Comparison of ENCODE assay signal across 16 mouse cellular contexts in the genomic region with DNA sequence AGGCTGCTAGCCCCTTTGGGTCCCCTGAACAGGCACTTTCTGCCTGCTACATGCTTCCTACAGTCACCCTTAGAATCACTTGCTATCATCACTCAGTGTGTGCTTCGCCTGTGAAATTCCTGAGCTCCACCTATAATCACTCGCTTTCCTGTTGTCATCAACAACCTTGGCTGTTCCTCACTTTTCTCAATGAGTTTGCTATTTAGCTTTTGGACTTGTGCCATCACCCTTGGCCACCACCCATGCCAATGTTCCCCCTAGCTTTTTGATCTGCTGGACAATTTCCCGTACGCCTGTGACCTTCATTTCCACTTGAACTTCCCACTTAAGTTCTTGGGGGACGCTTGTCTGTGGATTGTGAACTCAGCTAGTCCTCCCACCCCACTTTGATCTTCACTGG.
DNase-seq lines count a peak whose midpoint lies in the region; ATAC-seq lines count a peak whose summit lies in the region.
"Had no signal": no experiment of that assay in that cellular context is flagged by ENCODE, and none has a peak within 500 bp of the region (broad histone marks: within the 10 kb centered on the region; RNA-seq: fewer than 3 reads in every experiment).

No protein-coding gene starts in this region.

- H3K36me3 ChIP-seq in heart, embryonic 11.5 days (ENCODE audit: control insufficient read depth, insufficient read depth, low read length) = peaks cover 3% of the 10 kb centered on the region; the same call in 1 of the 2 replicates
- peaks cover 25% of the 10 kb centered on the region for H3K36me3 ChIP-seq in heart, embryonic 13.5 days
- H3K36me3 ChIP-seq: forebrain, embryonic 15.5 days; lung, embryonic 15.5 days had no signal

- ATAC-seq in heart, embryonic 11.5 days (replicated peaks; ENCODE audit: insufficient number of reproducible peaks, low FRiP score, low TSS enrichment) = no peak
- no peak for ATAC-seq in heart, embryonic 13.5 days (ENCODE audit: extremely low read depth, insufficient number of reproducible peaks, low FRiP score, low TSS enrichment)
- ATAC-seq in granulocyte monocyte progenitor cell, adult 5-6 weeks (replicated peaks; ENCODE audit: poor library complexity, severe bottlenecking) = no peak
- ATAC-seq: forebrain, embryonic 15.5 days; Patski had no signal

- no peak overlapping the region for H3K27ac ChIP-seq in heart, embryonic 11.5 days (ENCODE audit: low read depth, low read length)
- H3K27ac ChIP-seq in heart, embryonic 13.5 days (replicated peaks) = peak overlapping the region; percentile 79
- H3K27ac ChIP-seq: forebrain, embryonic 15.5 days; lung, embryonic 15.5 days had no signal

- DNase-seq in heart, adult 18-20 months = peak; percentile 74 to 77
- peak; percentile 53 for DNase-seq in lung, postnatal 10 days
- no peak for DNase-seq in lung, postnatal 25 days (ENCODE audit: low spot score)
- DNase-seq in heart, postnatal 25 days (ENCODE audit: low spot score) = peak; percentile 13
- no peak for DNase-seq in left cerebral cortex, postnatal 10 days (ENCODE audit: extremely low spot score in 1 of 2, low spot score in 2 of 2)
- DNase-seq: cerebellum, adult 2 months; layer of hippocampus, postnatal 36 days; left cerebral cortex, postnatal 4 days; thymus, postnatal 4 days had no signal

- no peak overlapping the region for H3K4me2 ChIP-seq in heart, embryonic 11.5 days
- peak overlapping the region; percentile 11; the same call in 1 of the 2 replicates for H3K4me2 ChIP-seq in heart, embryonic 13.5 days
- H3K4me2 ChIP-seq: forebrain, embryonic 15.5 days; lung, embryonic 15.5 days had no signal

- intact Hi-C loops in heart, postnatal 25 days (cut with DNase I) = no loop called here
- intact Hi-C loops in left cerebral cortex, postnatal 10 days (cut with DNase I) = no loop called here

- no peak overlapping the region for H3K9ac ChIP-seq in heart, embryonic 11.5 days (ENCODE audit: low read depth, low read length)
- no peak overlapping the region for H3K9ac ChIP-seq in heart, embryonic 13.5 days
- H3K9ac ChIP-seq: forebrain, embryonic 15.5 days; lung, embryonic 15.5 days had no signal

- WGBS in heart, embryonic 11.5 days (ENCODE audit: insufficient replicate concordance) = 52% methylated on average over 5 of the region's 5 CpGs
- 42% methylated on average over 5 of the region's 5 CpGs for WGBS in heart, embryonic 13.5 days

- no peaks in the 10 kb centered on the region for H3K9me3 ChIP-seq in heart, embryonic 11.5 days (replicated peaks; ENCODE audit: control insufficient read depth, low read length)
- no peaks in the 10 kb centered on the region for H3K9me3 ChIP-seq in heart, embryonic 13.5 days
- H3K9me3 ChIP-seq: forebrain, embryonic 15.5 days; lung, embryonic 15.5 days had no signal

- peaks cover 21% of the 10 kb centered on the region for H3K4me1 ChIP-seq in heart, embryonic 11.5 days (ENCODE audit: control insufficient read depth, insufficient read depth, low read length)
- H3K4me1 ChIP-seq in heart, embryonic 13.5 days = peaks cover 76% of the 10 kb centered on the region
- H3K4me1 ChIP-seq: forebrain, embryonic 15.5 days; lung, embryonic 15.5 days had no signal

- H3K27me3 ChIP-seq in heart, embryonic 11.5 days (ENCODE audit: control insufficient read depth, insufficient read depth, low read length) = no peaks in the 10 kb centered on the region
- no peaks in the 10 kb centered on the region for H3K27me3 ChIP-seq in heart, embryonic 13.5 days (replicated peaks)
- H3K27me3 ChIP-seq: forebrain, embryonic 15.5 days; lung, embryonic 15.5 days; Patski had no signal

- H3K4me3 ChIP-seq in heart, embryonic 11.5 days (ENCODE audit: low read depth, low read length) = no peak overlapping the region
- H3K4me3 ChIP-seq in heart, embryonic 13.5 days = no peak overlapping the region
- H3K4me3 ChIP-seq: erythroblast, embryonic 14.5 days; forebrain, embryonic 15.5 days; lung, embryonic 15.5 days had no signal

Comparison
In these comparisons a context has a peak if more than half of its experiments do, and no peak if none do; other contexts are left out.
1. DNase-seq: peak in heart, adult 18-20 months (2 of 2), lung, postnatal 10 days (single experiment) and heart, postnatal 25 days (single experiment); none in lung, postnatal 25 days (single experiment) and left cerebral cortex, postnatal 10 days (0 of 2).